Mouse (Mus musculus): ENCODE results near the gene Hist1h3b.
A peak's percentile ranks its signal among the peaks of the same experiment; 100 is the strongest.

The Hist1h3b gene

GRCm38 (mm10) chr13:23739069-23739921 lies 12.8 kb upstream of the Hist1h3b start:
- DNase-seq = peak; percentile 97

GRCm38 (mm10) chr13:23739922-23740252 lies 12.2 kb upstream of the Hist1h3b start:
- no peak for DNase-seq

- DNase-seq = no peak
These were observed 11.7 kb upstream of the Hist1h3b start for GRCm38 (mm10) chr13:23740256-23740840.

- DNase-seq = no peak
These were observed 11.2 kb upstream of the Hist1h3b start for GRCm38 (mm10) chr13:23740910-23741309.

- no peak for DNase-seq
These were observed 10.1 kb upstream of the Hist1h3b start for GRCm38 (mm10) chr13:23742007-23742406.

- no peak for DNase-seq
These were observed 8.9 kb upstream of the Hist1h3b start for GRCm38 (mm10) chr13:23743215-23743614.

- DNase-seq = no peak
These were observed 8.1 kb upstream of the Hist1h3b start for GRCm38 (mm10) chr13:23743963-23744362.

- DNase-seq = no peak
These were observed 7.4 kb upstream of the Hist1h3b start for GRCm38 (mm10) chr13:23744421-23745380.

GRCm38 (mm10) chr13:23745381-23746161 lies 6.5 kb upstream of the Hist1h3b start, which contains the start of gene Hist1h3c:
Gene Hist1h3c, minus strand, starts transcription at chr13:23745602.
- peak; percentile 79 for DNase-seq

GRCm38 (mm10) chr13:23746201-23747080 lies 5.6 kb upstream of the Hist1h3b start, which contains the start of gene Hist1h2bb:
Gene Hist1h2bb, plus strand, starts transcription at chr13:23746734.
- peak; percentile 81 for DNase-seq

GRCm38 (mm10) chr13:23747081-23747891 lies 4.8 kb upstream of the Hist1h3b start:
- no peak for DNase-seq

- DNase-seq = no peak
These were observed 4.2 kb upstream of the Hist1h3b start for GRCm38 (mm10) chr13:23747892-23748288.

- no peak for DNase-seq
These were observed 2.4 kb upstream of the Hist1h3b start for GRCm38 (mm10) chr13:23749563-23750121.

- peak; percentile 15 for DNase-seq
These were observed 1.1 kb upstream of the Hist1h3b start, which contains the start of gene Hist1h2ab for GRCm38 (mm10) chr13:23750839-23751477. Gene Hist1h2ab, plus strand, starts transcription at chr13:23751126.

GRCm38 (mm10) chr13:23751478-23751956 lies 550 bp upstream of the Hist1h3b start:
- no peak for DNase-seq

- DNase-seq = no peak
These were observed 690 bp downstream of the Hist1h3b start for GRCm38 (mm10) chr13:23752742-23753172.

GRCm38 (mm10) chr13:23753314-23754078 lies 1.4 kb downstream of the Hist1h3b start:
- DNase-seq = no peak

- no peak for DNase-seq
These were observed 2.9 kb downstream of the Hist1h3b start for GRCm38 (mm10) chr13:23755000-23755399.
